Mouse (Mus musculus) kidney, postnatal 0 days (tissue): Measurements from ENCODE around the gene Lrrc30. TPM values are rescaled to one million over a fixed set of nuclear protein-coding genes. Genes with fewer than 3 reads are reported as not detected.

ENCODE experiments used
- ATAC-seq: fragments of 200-750 bp; cut with Nextera tagmentation; replicated peaks from 2 replicates; pipeline ENCODE4 v1.8.0; 2017; ENCODE audit warnings: low read depth, moderate number of reproducible peaks, moderate TSS enrichment, moderate library complexity; ENCODE audit not compliant: low FRiP score
- DNase-seq: peaks from one replicate; pipeline ENCODE4 v3.0.0-alpha.2; 2016; ENCODE audit warnings: low spot score
- H3K27ac ChIP-seq: fragments of 300-500 bp; sonication (generic); 2 replicates; pipeline ENCODE4 v1.5.1; 2014; ENCODE audit warnings: mild to moderate bottlenecking
- H3K27me3 ChIP-seq: fragments of 300-500 bp; sonication (generic); 2 replicates; pipeline ENCODE4 v1.6.1; 2014; ENCODE audit warnings: low read length, mixed read lengths; ENCODE audit not compliant: insufficient read depth
- H3K36me3 ChIP-seq: fragments of 300-500 bp; sonication (generic); 2 replicates; pipeline ENCODE4 v1.6.1; 2014; ENCODE audit warnings: low read length, mixed read lengths; ENCODE audit not compliant: insufficient read depth
- H3K4me1 ChIP-seq: fragments of 300-500 bp; sonication (generic); replicated peaks from 2 replicates; pipeline ENCODE4 v1.6.1; 2014; ENCODE audit warnings: antibody characterized with exemption, low read length, mixed read lengths; ENCODE audit not compliant: insufficient read depth
- H3K4me2 ChIP-seq: fragments of 300-500 bp; sonication (generic); 2 replicates; pipeline ENCODE4 v1.6.1; 2014; ENCODE audit warnings: mild to moderate bottlenecking, low read length, moderate library complexity, mixed read lengths
- H3K4me3 ChIP-seq: fragments of 300-500 bp; sonication (generic); replicated peaks from 2 replicates; pipeline ENCODE4 v1.5.1; 2014; ENCODE audit warnings: low read depth, low read length
- H3K9ac ChIP-seq: fragments of 300-500 bp; sonication (generic); 2 replicates; pipeline ENCODE4 v1.6.1; 2014; ENCODE audit warnings: low read depth, low read length
- H3K9me3 ChIP-seq: fragments of 300-500 bp; sonication (generic); replicated peaks from 2 replicates; pipeline ENCODE4 v1.6.1; 2016; ENCODE audit warnings: low read length, inconsistent platforms, mixed read lengths
- CTCF ChIP-seq: IDR thresholded peaks from 2 replicates; pipeline ENCODE4 v1.5.1; 2016; ENCODE audit warnings: antibody characterized with exemption, low read depth, mild to moderate bottlenecking, moderate library complexity
- WGBS: fragments of 180-500 bp; shearing (Covaris S2); extraction: QIAGEN DNeasy Blood & Tissue Kit; methylation state at CpG from one replicate; pipeline ENCODE4 v1.1.7; 2014; 5-methylcytosine and 5-hydroxymethylcytosine counted together
- polyA plus RNA-seq: library from polyadenylated mRNA; unstranded; fragments of >200 nt; fragmentation: Nextera tagmentation; extraction: Ambion mirVana; gene quantifications from 2 replicates; pipeline ENCODE4 v1.2.1, GENCODE M21; 2015

Lrrc30 gene
- polyA plus RNA-seq, 1 experiment from 2014 or later: not detected

DNA sequence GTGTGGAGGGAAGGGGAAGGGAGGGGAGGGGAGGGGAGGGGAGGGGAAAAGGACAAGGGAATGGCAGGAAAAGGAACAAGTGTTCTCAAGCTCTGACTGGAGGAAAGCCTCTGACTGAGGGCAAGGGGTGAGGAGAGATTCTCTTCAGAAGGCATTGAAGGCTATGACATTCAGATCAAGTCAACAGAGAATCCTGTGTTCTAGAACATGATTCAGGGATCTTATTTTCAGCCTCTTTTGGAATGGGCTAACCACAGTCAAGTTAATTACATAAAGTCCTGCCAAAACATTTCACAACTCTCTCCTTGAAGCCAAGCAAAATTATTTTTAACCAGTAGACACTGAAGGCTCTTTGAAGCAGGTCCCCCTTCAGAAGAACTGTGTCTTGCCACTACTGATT lies 9.1 kb upstream of the Lrrc30 start:
- Histone ChIP-seq H3K4me2 (no peak overlapping the region), H3K4me3 (no peak overlapping the region), H3K36me3 (no peaks in the 10 kb centered on the region), H3K27me3 (no peaks in the 10 kb centered on the region), H3K9ac (no peak overlapping the region), H3K4me1 (no peaks in the 10 kb centered on the region), H3K9me3 (no peaks in the 10 kb centered on the region), H3K27ac (no peak overlapping the region)
- ATAC-seq (no peak), DNase-seq (no peak)
- no peak for TF ChIP-seq CTCF

- Histone ChIP-seq H3K9ac (no peak overlapping the region), H3K9me3 (no peaks in the 10 kb centered on the region), H3K4me2 (no peak overlapping the region), H3K4me3 (no peak overlapping the region), H3K27me3 (no peaks in the 10 kb centered on the region), H3K27ac (no peak overlapping the region), H3K36me3 (no peaks in the 10 kb centered on the region), H3K4me1 (no peaks in the 10 kb centered on the region)
- TF ChIP-seq CTCF: no peak
- 58% methylated on average over 10 of the region's 10 CpGs for WGBS
- peak; percentile 16 for DNase-seq
- no peak for ATAC-seq
Measured at GRCm38 (mm10) chr17:67638119-67638810, 5.7 kb upstream of the Lrrc30 start.

GRCm38 (mm10) chr17:67636951-67637350 lies 4.4 kb upstream of the Lrrc30 start:
- no peak for ATAC-seq

GRCm38 (mm10) chr17:67636304-67636703 lies 3.8 kb upstream of the Lrrc30 start:
- DNase-seq: peak; percentile 49
- ATAC-seq: no peak
- 79% methylated on average over 3 of the region's 3 CpGs for WGBS

More at GRCm38 (mm10) chr17:67636951-67637350, 4.4 kb upstream of the Lrrc30 start:
- Histone ChIP-seq H3K4me3 (no peak overlapping the region), H3K36me3 (no peaks in the 10 kb centered on the region), H3K27me3 (no peaks in the 10 kb centered on the region), H3K9ac (no peak overlapping the region), H3K9me3 (no peaks in the 10 kb centered on the region), H3K4me2 (no peak overlapping the region), H3K4me1 (no peaks in the 10 kb centered on the region), H3K27ac (no peak overlapping the region)
- 71% methylated on average over 2 of the region's 2 CpGs for WGBS
- no peak for TF ChIP-seq CTCF
- DNase-seq: no peak

GRCm38 (mm10) chr17:67629746-67630145 lies 2.8 kb downstream of the Lrrc30 start:
- Histone ChIP-seq H3K4me1 (0 out of 2 replicates have a peak, but pooled peaks cover 7% of the 10 kb centered on the region), H3K9ac (no peak overlapping the region), H3K4me2 (no peak overlapping the region), H3K9me3 (no peaks in the 10 kb centered on the region), H3K27me3 (no peaks in the 10 kb centered on the region), H3K36me3 (no peaks in the 10 kb centered on the region), H3K27ac (no peak overlapping the region), H3K4me3 (no peak overlapping the region)
- no peak for ATAC-seq
- no peak for DNase-seq
- no peak for TF ChIP-seq CTCF
- 60% methylated on average over 3 of the region's 3 CpGs for WGBS

More at GRCm38 (mm10) chr17:67636304-67636703, 3.8 kb upstream of the Lrrc30 start:
- H3K4me2 ChIP-seq: no peak overlapping the region
- H3K9ac ChIP-seq: no peak overlapping the region
- H3K36me3 ChIP-seq: no peaks in the 10 kb centered on the region
- peak; percentile 46 for TF ChIP-seq CTCF
- H3K27me3 ChIP-seq: no peaks in the 10 kb centered on the region
- no peak overlapping the region for H3K4me3 ChIP-seq
- H3K4me1 ChIP-seq: no peaks in the 10 kb centered on the region
- no peaks in the 10 kb centered on the region for H3K9me3 ChIP-seq
- H3K27ac ChIP-seq: no peak overlapping the region

GRCm38 (mm10) chr17:67629211-67629657 lies 3.3 kb downstream of the Lrrc30 start:
- Histone ChIP-seq H3K9ac (no peak overlapping the region), H3K27ac (no peak overlapping the region), H3K4me2 (no peak overlapping the region), H3K36me3 (no peaks in the 10 kb centered on the region), H3K9me3 (no peaks in the 10 kb centered on the region), H3K4me3 (no peak overlapping the region), H3K27me3 (no peaks in the 10 kb centered on the region), H3K4me1 (0 out of 2 replicates have a peak, but pooled peaks cover 7% of the 10 kb centered on the region)
- DNase-seq: peak; percentile 34
- no peak for TF ChIP-seq CTCF
- no peak; the same call in 1 of the 2 replicates for ATAC-seq
- 16% methylated on average over 13 of the region's 13 CpGs for WGBS

DNA sequence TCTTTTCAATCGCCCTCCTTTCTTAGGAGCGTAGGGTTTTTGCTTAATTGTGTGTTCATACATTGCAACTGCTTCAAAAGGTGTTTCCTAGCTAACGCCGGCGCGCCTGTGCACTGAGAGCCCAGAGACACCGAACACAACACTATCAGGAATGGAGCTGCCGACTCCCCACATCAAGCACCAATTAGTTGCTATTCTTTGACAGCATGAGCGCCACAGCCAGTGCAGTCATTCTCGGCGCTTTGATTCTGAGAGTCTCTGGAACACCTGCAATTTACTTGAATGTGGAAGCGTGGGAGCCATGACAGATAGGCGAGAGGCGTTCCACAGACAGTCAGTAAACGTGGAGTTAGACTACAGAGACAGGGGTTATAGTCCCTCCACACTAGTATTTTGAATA lies 4.0 kb downstream of the Lrrc30 start:
- Histone ChIP-seq H3K9ac (no peak overlapping the region), H3K4me1 (0 out of 2 replicates have a peak, but pooled peaks cover 7% of the 10 kb centered on the region), H3K27me3 (no peaks in the 10 kb centered on the region), H3K4me2 (no peak overlapping the region), H3K9me3 (no peaks in the 10 kb centered on the region), H3K27ac (no peak overlapping the region), H3K4me3 (no peak overlapping the region), H3K36me3 (no peaks in the 10 kb centered on the region)
- 84% methylated on average over 15 of the region's 15 CpGs for WGBS
- DNase-seq (no peak), ATAC-seq (no peak)
- no peak for TF ChIP-seq CTCF
